Mouse (Mus musculus) CH12.LX (cell line): ENCODE results near the gene Dnajc24. TPM values are rescaled to one million over a fixed set of nuclear protein-coding genes. Genes with fewer than 3 reads are reported as not detected.

Source experiments
- DNase-seq: peaks from one replicate; pipeline ENCODE4 v3.0.0-alpha.2; 2013; ENCODE audit errors: extremely low read depth
- H3K27ac ChIP-seq: 2 replicates; pipeline ENCODE4 v1.5.1; 2012; ENCODE audit warnings: low read depth, mild to moderate bottlenecking, control low read depth, moderate library complexity; ENCODE audit not compliant: insufficient read depth
- H3K27me3 ChIP-seq: replicated peaks from 2 replicates; pipeline ENCODE3; 2012; ENCODE audit warnings: inconsistent platforms
- H3K36me3 ChIP-seq, 2 experiments: replicated peaks in 1 of 2; 2 replicates each; pipeline versions ENCODE3 to v1.6.1; 2012; ENCODE audit warnings: inconsistent platforms in 1 of 2, low read length in 1 of 2, mild to moderate bottlenecking in 1 of 2, mixed read lengths in 1 of 2, moderate library complexity in 1 of 2; ENCODE audit not compliant: control insufficient read depth in 1 of 2, insufficient read depth in 1 of 2
- H3K4me1 ChIP-seq, 2 experiments: 2 replicates each; pipeline ENCODE4 v1.6.1; 2012; ENCODE audit warnings: inconsistent platforms in 1 of 2, moderate library complexity in 1 of 2; ENCODE audit not compliant: insufficient read depth in 2 of 2, control insufficient read depth in 1 of 2
- H3K4me2 ChIP-seq: 2 replicates; pipeline ENCODE4 v1.6.1; 2012; ENCODE audit warnings: low read depth, mild to moderate bottlenecking, control low read depth; ENCODE audit not compliant: poor library complexity, insufficient read depth, severe bottlenecking
- H3K4me3 ChIP-seq, 3 experiments: fragments of 150-350 bp in 1 of 3; sonication (generic) in 1 of 3; replicated peaks in 1 of 3; 2 replicates each; pipeline versions ENCODE3 to v1.5.1; 2011 to 2012; ENCODE audit warnings: low read depth in 2 of 3, low read length in 2 of 3, mild to moderate bottlenecking in 2 of 3, moderate library complexity in 2 of 3, control low read depth in 1 of 3, improper control_type of control experiment in 1 of 3, inconsistent platforms in 1 of 3, mixed read lengths in 1 of 3; ENCODE audit not compliant: poor library complexity in 1 of 3
- H3K79me2 ChIP-seq: replicated peaks from 2 replicates; pipeline ENCODE4 v1.6.1; 2012; ENCODE audit warnings: mild to moderate bottlenecking, moderate library complexity; ENCODE audit not compliant: control insufficient read depth, poor library complexity, insufficient read depth, severe bottlenecking; ENCODE audit errors: extremely low read depth
- H3K9ac ChIP-seq: 2 replicates; pipeline ENCODE4 v1.6.1; 2012; ENCODE audit warnings: low read depth, mild to moderate bottlenecking, control low read depth, moderate library complexity; ENCODE audit not compliant: insufficient read depth
- H3K9me3 ChIP-seq: replicated peaks from 2 replicates; pipeline ENCODE3; 2012; ENCODE audit warnings: low read length, inconsistent platforms, mixed read lengths
- CHD2 ChIP-seq: IDR thresholded peaks from 2 replicates; pipeline ENCODE4 v1.6.1; 2011; ENCODE audit warnings: low read length, improper control_type of control experiment
- CTCF ChIP-seq, 2 experiments: IDR thresholded peaks in 1 of 2; conservative IDR thresholded peaks in 1 of 2; 2 replicates each; pipeline ENCODE4 v1.5.1; 2011 to 2012; ENCODE audit warnings: low read depth in 2 of 2, low read length in 2 of 2, improper control_type of control experiment in 1 of 2, inconsistent platforms in 1 of 2, mild to moderate bottlenecking in 1 of 2, moderate library complexity in 1 of 2
- E2F4 ChIP-seq: IDR thresholded peaks from 2 replicates; pipeline ENCODE4 v1.6.1; 2011; ENCODE audit warnings: low read depth, low read length, improper control_type of control experiment; ENCODE audit not compliant: insufficient replicate concordance
- ELF1 ChIP-seq: IDR thresholded peaks from 2 replicates; pipeline ENCODE4 v1.6.1; 2014; ENCODE audit warnings: low read depth, mild to moderate bottlenecking, inconsistent platforms, low read length, improper control_type of control experiment
- EP300 ChIP-seq: IDR thresholded peaks from 2 replicates; pipeline ENCODE4 v1.6.1; 2011; ENCODE audit warnings: low read length, improper control_type of control experiment
- ETS1 ChIP-seq: conservative IDR thresholded peaks from 2 replicates; pipeline ENCODE4 v1.6.1; 2012; ENCODE audit warnings: low read depth, mild to moderate bottlenecking, inconsistent platforms, low read length, improper control_type of control experiment, moderate library complexity
- IRF4 ChIP-seq: IDR thresholded peaks from 2 replicates; pipeline ENCODE4 v1.6.1; 2014; ENCODE audit warnings: low read depth, mild to moderate bottlenecking, inconsistent platforms, low read length, improper control_type of control experiment
- JUN ChIP-seq: IDR thresholded peaks from 2 replicates; pipeline ENCODE4 v1.6.1; 2011; ENCODE audit warnings: low read depth, mild to moderate bottlenecking, low read length, improper control_type of control experiment, moderate library complexity; ENCODE audit not compliant: insufficient read depth
- JUND ChIP-seq: conservative IDR thresholded peaks from 2 replicates; pipeline ENCODE4 v1.6.1; 2011; ENCODE audit warnings: low read depth, low read length, improper control_type of control experiment
- KAT2A ChIP-seq: IDR thresholded peaks from 2 replicates; pipeline ENCODE4 v1.6.1; 2012; ENCODE audit warnings: low read length, improper control_type of control experiment, inconsistent platforms; ENCODE audit not compliant: insufficient replicate concordance
- MAFK ChIP-seq: IDR thresholded peaks from 2 replicates; pipeline ENCODE4 v1.6.1; 2011; ENCODE audit warnings: low read length, improper control_type of control experiment; ENCODE audit not compliant: insufficient replicate concordance
- MAX ChIP-seq: IDR thresholded peaks from 2 replicates; pipeline ENCODE4 v1.6.1; 2011; ENCODE audit warnings: low read length, improper control_type of control experiment
- MEF2A ChIP-seq: IDR thresholded peaks from 2 replicates; pipeline ENCODE4 v1.6.1; 2014; ENCODE audit warnings: low read depth, mild to moderate bottlenecking, inconsistent platforms, low read length, improper control_type of control experiment, borderline replicate concordance
- MYC ChIP-seq: IDR thresholded peaks from 2 replicates; pipeline ENCODE4 v1.6.1; 2011; ENCODE audit warnings: low read depth, mild to moderate bottlenecking, improper control_type of control experiment, low read length
- NRF1 ChIP-seq: IDR thresholded peaks from 2 replicates; pipeline ENCODE4 v1.6.1; 2014; ENCODE audit warnings: low read depth, mild to moderate bottlenecking, inconsistent platforms, low read length, improper control_type of control experiment, moderate library complexity
- PAX5 ChIP-seq: IDR thresholded peaks from 2 replicates; pipeline ENCODE4 v1.6.1; 2012; ENCODE audit warnings: low read length, inconsistent platforms, mixed read lengths
- POLR2AphosphoS2 ChIP-seq: IDR thresholded peaks from 2 replicates; pipeline ENCODE4 v1.6.1; 2011; ENCODE audit warnings: low read depth, low read length, improper control_type of control experiment
- RAD21 ChIP-seq: IDR thresholded peaks from 2 replicates; pipeline ENCODE4 v1.6.1; 2011; ENCODE audit warnings: low read depth, mild to moderate bottlenecking, low read length, improper control_type of control experiment, moderate library complexity
- RCOR1 ChIP-seq: conservative IDR thresholded peaks from 2 replicates; pipeline ENCODE4 v1.6.1; 2012; ENCODE audit warnings: low read depth, mild to moderate bottlenecking, inconsistent platforms, low read length, improper control_type of control experiment
- SMC3 ChIP-seq: IDR thresholded peaks from 2 replicates; pipeline ENCODE4 v1.6.1; 2011; ENCODE audit warnings: low read depth, low read length, improper control_type of control experiment
- TBP ChIP-seq: conservative IDR thresholded peaks from 2 replicates; pipeline ENCODE4 v1.6.1; 2011; ENCODE audit warnings: low read depth, low read length, improper control_type of control experiment
- TCF12 ChIP-seq: IDR thresholded peaks from 2 replicates; pipeline ENCODE4 v1.6.1; 2014; ENCODE audit warnings: low read depth, mild to moderate bottlenecking, inconsistent platforms, low read length, improper control_type of control experiment
- UBTF ChIP-seq: IDR thresholded peaks from 2 replicates; pipeline ENCODE4 v1.6.1; 2012; ENCODE audit warnings: low read depth, mild to moderate bottlenecking, inconsistent platforms, low read length, improper control_type of control experiment, moderate library complexity
- USF1 ChIP-seq: IDR thresholded peaks from 2 replicates; pipeline ENCODE4 v1.6.1; 2014; ENCODE audit warnings: low read depth, mild to moderate bottlenecking, inconsistent platforms, low read length, improper control_type of control experiment
- ZMIZ1 ChIP-seq: IDR thresholded peaks from 2 replicates; pipeline ENCODE4 v1.6.1; 2012; ENCODE audit warnings: low read depth, mild to moderate bottlenecking, inconsistent platforms, low read length, improper control_type of control experiment
- dilution Hi-C: fragments of 300-500 bp; cut with MboI; formaldehyde crosslinking; loops from 2 replicates; pipeline ENCODE4 v1.14.3; 2020; ENCODE audit warnings: low sequenced_read_pairs; ENCODE audit not compliant: extremely low pct_unique_long_range_greater_than_20kb, extremely low pct_ligation_motif_present
- in situ Hi-C: fragments of 300-500 bp; cut with MboI; formaldehyde crosslinking; loops from 3 replicates; pipeline ENCODE4 v1.14.3; 2019; ENCODE audit warnings: low sequenced_read_pairs, low pct_ligation_motif_present, low pct_unique_long_range_greater_than_20kb, mixed read lengths
- polyA plus RNA-seq: library from polyadenylated mRNA; unstranded; fragments of >175 nt; gene quantifications from 2 replicates; pipeline ENCODE4 v1.2.1, GENCODE M21; 2012; ENCODE audit warnings: low read depth; ENCODE audit not compliant: insufficient read length
- total RNA-seq, 2 experiments: library from RNA; depleted of rRNA; stranded (reverse); fragments of 300-350 nt in 1 of 2; fragments of >200 nt in 1 of 2; gene quantifications; 2 replicates each; pipeline ENCODE4 v1.2.3; 2012 to 2014

The Dnajc24 gene
- total and polyA plus RNA-seq, 3 experiments = 29.2 to 53.2 (median 41.5) TPM

DNA sequence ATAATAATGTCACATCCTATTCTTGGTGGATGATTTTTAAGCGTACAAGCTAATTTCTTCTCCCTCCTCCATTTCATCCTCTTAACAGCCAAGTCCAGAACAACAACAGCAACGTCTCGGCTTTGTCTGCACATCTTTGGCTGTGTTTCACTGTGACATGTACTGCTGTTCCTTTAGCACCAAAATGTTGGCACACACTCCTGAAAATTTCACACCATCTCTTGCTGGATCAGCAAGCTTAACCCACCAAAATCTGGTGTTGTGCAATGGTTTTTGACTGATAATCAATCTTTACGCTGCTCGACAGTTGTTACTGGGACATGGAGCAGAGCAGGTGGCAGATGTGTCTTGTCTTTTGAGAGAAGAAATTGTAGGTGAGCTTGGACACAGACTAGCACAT, 38.6 kb upstream of the Dnajc24 start:
- Histone ChIP-seq H3K4me1 (no peaks in the 10 kb centered on the region; a peak in 1 of 4 replicates), H3K9ac (no peak overlapping the region), H3K27me3 (no peaks in the 10 kb centered on the region), H3K36me3 (no peaks in the 10 kb centered on the region), H3K79me2 (no peaks in the 10 kb centered on the region), H3K4me3 (no peak overlapping the region), H3K4me2 (no peak overlapping the region), H3K27ac (no peak overlapping the region), H3K9me3 (no peaks in the 10 kb centered on the region)
- DNase-seq = no peak
- dilution Hi-C loops = no loop called here
- in situ Hi-C loops = no loop called here
- TF ChIP-seq TBP (no peak), TCF12 (no peak), EP300 (no peak), RCOR1 (no peak), IRF4 (no peak), CTCF (conservative IDR thresholded peaks at IDR 0.05 in 1 of 2, IDR thresholded peaks at IDR 0.05 in 1 of 2; ENCODE audit: low read depth in 2 of 2, low read length in 2 of 2) (no peak), RAD21 (no peak), CHD2 (no peak), MAX (no peak), MAFK (no peak), UBTF (no peak), POLR2AphosphoS2 (no peak), USF1 (no peak), JUND (no peak), E2F4 (no peak), MEF2A (no peak), NRF1 (no peak), MYC (no peak)

DNA sequence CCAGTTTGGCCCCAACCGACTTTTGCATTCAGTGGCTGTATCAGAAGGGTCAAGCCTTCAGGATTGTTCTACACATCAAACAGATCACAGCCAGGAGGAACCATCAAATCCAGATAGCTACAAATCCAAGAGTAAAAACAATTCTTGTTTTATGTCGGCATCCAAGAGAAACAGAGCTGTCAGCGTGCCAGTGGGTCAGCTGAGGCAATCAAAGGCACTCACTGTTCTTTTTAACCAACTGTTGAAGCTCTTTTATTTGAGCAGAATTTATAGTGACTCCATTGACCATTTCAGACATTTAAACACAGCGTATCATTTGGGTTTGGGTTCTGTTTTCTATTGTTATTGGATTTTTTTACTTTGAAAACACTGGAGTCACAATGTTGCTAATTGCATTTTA, 34.9 kb upstream of the Dnajc24 start:
- Histone ChIP-seq H3K4me3 (no peak overlapping the region), H3K79me2 (no peaks in the 10 kb centered on the region), H3K4me2 (no peak overlapping the region), H3K36me3 (no peaks in the 10 kb centered on the region), H3K9me3 (no peaks in the 10 kb centered on the region), H3K27ac (no peak overlapping the region), H3K27me3 (no peaks in the 10 kb centered on the region), H3K9ac (no peak overlapping the region), H3K4me1 (no peaks in the 10 kb centered on the region; a peak in 1 of 4 replicates)
- dilution Hi-C loops (no loop called here), in situ Hi-C loops (no loop called here)
- TF ChIP-seq KAT2A (no peak), PAX5 (no peak), JUN (no peak), ZMIZ1 (no peak), USF1 (no peak), TBP (no peak), SMC3 (no peak), ETS1 (no peak), MEF2A (no peak), ELF1 (no peak)
- no peak for DNase-seq
